Mouse (Mus musculus): ENCODE measurements around the gene Pde3b. TPM values are rescaled to one million over a fixed set of nuclear protein-coding genes. Genes with fewer than 3 reads are reported as not detected.

Pde3b gene
- total and polyA plus RNA-seq, 2 experiments from 2014 or later: 3.6 to 9.5 TPM

DNA sequence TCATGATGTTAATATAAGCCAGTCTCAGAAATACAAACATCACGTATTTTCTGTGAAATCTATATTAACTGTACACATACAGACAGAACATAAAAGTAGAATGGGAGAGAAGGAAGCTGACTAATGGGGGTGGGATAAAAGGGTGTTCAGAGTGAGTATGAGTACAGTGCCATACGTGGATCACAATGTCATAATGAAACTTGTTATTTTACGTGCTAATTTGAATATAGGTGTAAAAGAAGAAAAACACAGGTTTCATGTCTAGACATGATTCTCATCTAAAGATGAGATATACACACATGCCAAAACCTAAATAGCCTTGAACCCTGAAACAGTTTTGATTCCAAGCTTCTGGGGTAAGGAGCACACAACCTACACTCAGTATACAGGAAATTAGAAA is 51.3 kb downstream of the Pde3b start:
- no peak for TF ChIP-seq CTCF (IDR thresholded peaks at IDR 0.05)
- Histone ChIP-seq H3K4me1 (ENCODE audit: insufficient read depth, low read length) (no peaks in the 10 kb centered on the region), H3K4me2 (ENCODE audit: low read depth, low read length, poor library complexity, severe bottlenecking) (no peak overlapping the region), H3K27me3 (ENCODE audit: insufficient read depth, low read length) (no peaks in the 10 kb centered on the region), H3K36me3 (ENCODE audit: insufficient read depth, low read length) (no peaks in the 10 kb centered on the region), H3K9me3 (ENCODE audit: low read length) (no peaks in the 10 kb centered on the region), H3K4me3 (ENCODE audit: low read depth, low read length) (no peak overlapping the region), H3K9ac (replicated peaks; ENCODE audit: low read length, poor library complexity, severe bottlenecking) (no peak overlapping the region), H3K27ac (ENCODE audit: low read depth, low read length) (no peak overlapping the region)
- ATAC-seq (ENCODE audit: low FRiP score): no peak
- WGBS: 92% methylated on average over 3 of the region's 3 CpGs
- DNase-seq (ENCODE audit: low spot score): no peak

- no peak for TF ChIP-seq CTCF (IDR thresholded peaks at IDR 0.05)
- 52% methylated on average over 2 of the region's 2 CpGs for WGBS
- no peak for ATAC-seq (ENCODE audit: low FRiP score)
Measured at GRCm38 (mm10) chr7:114472471-114472870, 57.4 kb downstream of the Pde3b start.

DNA sequence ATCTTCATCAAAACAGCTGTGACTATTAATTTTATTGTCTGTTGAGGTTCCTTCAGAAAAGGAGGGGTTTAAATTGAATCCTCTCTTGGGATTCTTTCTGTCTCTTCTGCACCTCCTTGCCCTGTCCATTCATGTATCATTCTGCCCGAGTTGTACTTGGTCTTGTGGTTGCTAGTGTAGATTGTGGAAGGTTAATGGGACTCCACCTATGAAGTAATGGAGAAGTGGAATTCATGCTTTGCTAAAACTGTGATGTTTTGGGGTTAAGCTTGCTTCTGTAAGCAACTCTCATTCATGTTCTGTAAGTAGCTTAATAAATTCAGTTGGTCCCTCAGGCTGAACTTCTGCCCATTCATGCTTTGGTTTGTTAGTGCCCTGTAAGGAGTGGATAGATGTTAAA is 59.8 kb downstream of the Pde3b start:
- H3K4me1 ChIP-seq (ENCODE audit: insufficient read depth, low read length): no peaks in the 10 kb centered on the region
- TF ChIP-seq CTCF (IDR thresholded peaks at IDR 0.05): no peak
- WGBS: 71% methylated on average over 1 of the region's 1 CpGs
- no peaks in the 10 kb centered on the region for H3K36me3 ChIP-seq (ENCODE audit: insufficient read depth, low read length)
- no peaks in the 10 kb centered on the region for H3K27me3 ChIP-seq (ENCODE audit: insufficient read depth, low read length)
- no peak overlapping the region for H3K4me2 ChIP-seq (ENCODE audit: low read depth, low read length, poor library complexity, severe bottlenecking)
- H3K27ac ChIP-seq (ENCODE audit: low read depth, low read length): no peak overlapping the region
- no peaks in the 10 kb centered on the region for H3K9me3 ChIP-seq (ENCODE audit: low read length)
- DNase-seq (ENCODE audit: low spot score) (no peak), ATAC-seq (ENCODE audit: low FRiP score) (no peak)
- no peak overlapping the region for H3K9ac ChIP-seq (replicated peaks; ENCODE audit: low read length, poor library complexity, severe bottlenecking)
- H3K4me3 ChIP-seq (ENCODE audit: low read depth, low read length): no peak overlapping the region

More at GRCm38 (mm10) chr7:114472471-114472870, 57.4 kb downstream of the Pde3b start:
- Histone ChIP-seq H3K4me2 (ENCODE audit: low read depth, low read length, poor library complexity, severe bottlenecking) (no peak overlapping the region), H3K27ac (ENCODE audit: low read depth, low read length) (no peak overlapping the region), H3K4me3 (ENCODE audit: low read depth, low read length) (no peak overlapping the region), H3K9me3 (ENCODE audit: low read length) (no peaks in the 10 kb centered on the region), H3K36me3 (ENCODE audit: insufficient read depth, low read length) (no peaks in the 10 kb centered on the region), H3K27me3 (ENCODE audit: insufficient read depth, low read length) (no peaks in the 10 kb centered on the region), H3K9ac (replicated peaks; ENCODE audit: low read length, poor library complexity, severe bottlenecking) (no peak overlapping the region), H3K4me1 (ENCODE audit: insufficient read depth, low read length) (no peaks in the 10 kb centered on the region)
- no peak for DNase-seq (ENCODE audit: low spot score)

GRCm38 (mm10) chr7:114477884-114478283 is 62.8 kb downstream of the Pde3b start:
- no peaks in the 10 kb centered on the region for H3K9me3 ChIP-seq (ENCODE audit: low read length)
- no peaks in the 10 kb centered on the region for H3K27me3 ChIP-seq (ENCODE audit: insufficient read depth, low read length)
- H3K36me3 ChIP-seq (ENCODE audit: insufficient read depth, low read length): no peaks in the 10 kb centered on the region
- 91% methylated on average over 2 of the region's 2 CpGs for WGBS
- no peak overlapping the region for H3K9ac ChIP-seq (replicated peaks; ENCODE audit: low read length, poor library complexity, severe bottlenecking)
- no peak overlapping the region for H3K27ac ChIP-seq (ENCODE audit: low read depth, low read length)
- ATAC-seq (ENCODE audit: low FRiP score): no peak
- H3K4me1 ChIP-seq (ENCODE audit: insufficient read depth, low read length): no peaks in the 10 kb centered on the region
- no peak overlapping the region for H3K4me2 ChIP-seq (ENCODE audit: low read depth, low read length, poor library complexity, severe bottlenecking)
- H3K4me3 ChIP-seq (ENCODE audit: low read depth, low read length): no peak overlapping the region
- no peak for TF ChIP-seq CTCF (IDR thresholded peaks at IDR 0.05)
- DNase-seq (ENCODE audit: low spot score): no peak

GRCm38 (mm10) chr7:114478901-114479300 is 63.8 kb downstream of the Pde3b start:
- WGBS: 18% methylated on average over 5 of the region's 5 CpGs
- Histone ChIP-seq H3K36me3 (ENCODE audit: insufficient read depth, low read length) (no peaks in the 10 kb centered on the region), H3K27ac (ENCODE audit: low read depth, low read length) (no peak overlapping the region), H3K9ac (replicated peaks; ENCODE audit: low read length, poor library complexity, severe bottlenecking) (no peak overlapping the region), H3K9me3 (ENCODE audit: low read length) (no peaks in the 10 kb centered on the region), H3K27me3 (ENCODE audit: insufficient read depth, low read length) (no peaks in the 10 kb centered on the region), H3K4me3 (ENCODE audit: low read depth, low read length) (no peak overlapping the region), H3K4me1 (ENCODE audit: insufficient read depth, low read length) (no peaks in the 10 kb centered on the region), H3K4me2 (ENCODE audit: low read depth, low read length, poor library complexity, severe bottlenecking) (no peak overlapping the region)
- ATAC-seq (ENCODE audit: low FRiP score): no peak
- no peak for DNase-seq (ENCODE audit: low spot score)
- no peak for TF ChIP-seq CTCF (IDR thresholded peaks at IDR 0.05)

DNA sequence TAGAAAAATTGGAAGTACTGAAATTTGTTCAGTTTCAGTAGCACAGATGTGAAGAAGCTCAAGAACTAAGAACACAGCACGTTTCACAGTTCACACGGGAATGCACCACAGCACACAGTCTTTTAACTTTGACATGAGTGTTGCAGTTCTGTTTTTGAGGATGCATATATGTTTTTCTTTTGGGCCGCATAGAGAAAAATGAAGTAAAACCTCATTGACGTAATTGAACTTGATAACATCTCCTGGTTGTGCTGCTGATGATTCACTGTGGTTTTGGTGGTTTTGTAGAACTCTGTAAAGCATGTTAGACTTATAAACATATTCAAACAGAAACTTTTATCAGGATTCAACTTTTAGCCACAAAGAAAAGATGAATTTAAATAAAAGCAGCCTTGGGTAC is 64.7 kb downstream of the Pde3b start:
- Histone ChIP-seq H3K27me3 (ENCODE audit: insufficient read depth, low read length) (no peaks in the 10 kb centered on the region), H3K9ac (replicated peaks; ENCODE audit: low read length, poor library complexity, severe bottlenecking) (no peak overlapping the region), H3K4me1 (ENCODE audit: insufficient read depth, low read length) (no peaks in the 10 kb centered on the region), H3K27ac (ENCODE audit: low read depth, low read length) (no peak overlapping the region), H3K9me3 (ENCODE audit: low read length) (no peaks in the 10 kb centered on the region), H3K4me2 (ENCODE audit: low read depth, low read length, poor library complexity, severe bottlenecking) (no peak overlapping the region), H3K36me3 (ENCODE audit: insufficient read depth, low read length) (no peaks in the 10 kb centered on the region), H3K4me3 (ENCODE audit: low read depth, low read length) (no peak overlapping the region)
- TF ChIP-seq CTCF (IDR thresholded peaks at IDR 0.05): no peak
- no peak for ATAC-seq (ENCODE audit: low FRiP score)
- 70% methylated on average over 4 of the region's 4 CpGs for whole genome bisulfite sequencing
- no peak for DNase-seq (ENCODE audit: low spot score)

Data from midbrain, postnatal 0 days (tissue).